Mouse (Mus musculus): ENCODE measurements around the gene Tmem132c. TPM values are rescaled to one million over a fixed set of nuclear protein-coding genes. Genes with fewer than 3 reads are reported as not detected.

Tmem132c gene
- polyA plus RNA-seq, 1 experiment from 2014 or later, result 3.5 TPM

- Histone ChIP-seq H3K36me3 (ENCODE audit: control insufficient read depth, insufficient read depth, low read length) (no peaks in the 10 kb centered on the region), H3K4me1 (ENCODE audit: control insufficient read depth, insufficient read depth, low read length) (no peaks in the 10 kb centered on the region), H3K27me3 (ENCODE audit: control insufficient read depth, insufficient read depth, low read length) (no peaks in the 10 kb centered on the region), H3K9me3 (replicated peaks; ENCODE audit: control insufficient read depth, low read length) (peaks cover 1% of the 10 kb centered on the region; the same call in 1 of the 2 replicates), H3K4me3 (ENCODE audit: low read depth, low read length) (no peak overlapping the region), H3K9ac (ENCODE audit: low read depth, low read length) (no peak overlapping the region), H3K27ac (ENCODE audit: low read depth, low read length) (no peak overlapping the region), H3K4me2 (no peak overlapping the region)
- 56% methylated on average over 7 of the region's 7 CpGs for WGBS (ENCODE audit: insufficient replicate concordance)
- ATAC-seq (replicated peaks; ENCODE audit: insufficient number of reproducible peaks, low FRiP score, low TSS enrichment), result no peak
Measured at GRCm38 (mm10) chr5:127454068-127454467, 212.5 kb downstream of the Tmem132c start.

DNA sequence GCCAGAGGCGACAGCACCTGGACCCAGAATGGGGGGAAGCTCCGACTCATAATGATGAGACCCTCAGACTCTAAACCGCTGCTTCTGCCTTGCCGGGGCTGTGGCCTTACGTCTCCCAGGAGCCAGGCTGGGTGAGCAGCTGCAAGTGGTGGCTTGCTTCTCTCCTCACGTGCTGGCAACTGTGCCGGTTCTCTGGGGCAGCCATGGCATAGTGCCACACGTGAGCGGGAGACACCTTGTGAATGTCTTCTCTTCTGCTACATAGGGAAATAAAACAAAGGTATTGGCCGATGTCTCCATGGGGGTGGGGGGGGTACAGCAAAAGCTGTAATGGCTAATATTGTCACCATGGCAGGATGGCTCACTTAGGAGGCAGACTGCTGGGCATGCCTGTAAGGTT is 214.5 kb downstream of the Tmem132c start:
- no peak for ATAC-seq (replicated peaks; ENCODE audit: insufficient number of reproducible peaks, low FRiP score, low TSS enrichment)
- H3K36me3 ChIP-seq (ENCODE audit: control insufficient read depth, insufficient read depth, low read length), result no peaks in the 10 kb centered on the region
- WGBS (ENCODE audit: insufficient replicate concordance), result 84% methylated on average over 10 of the region's 10 CpGs
- H3K27me3 ChIP-seq (ENCODE audit: control insufficient read depth, insufficient read depth, low read length), result no peaks in the 10 kb centered on the region
- H3K4me2 ChIP-seq, result no peak overlapping the region
- H3K9me3 ChIP-seq (replicated peaks; ENCODE audit: control insufficient read depth, low read length), result no peaks in the 10 kb centered on the region
- H3K27ac ChIP-seq (ENCODE audit: low read depth, low read length), result no peak overlapping the region
- H3K4me1 ChIP-seq (ENCODE audit: control insufficient read depth, insufficient read depth, low read length), result no peaks in the 10 kb centered on the region
- no peak overlapping the region for H3K9ac ChIP-seq (ENCODE audit: low read depth, low read length)
- H3K4me3 ChIP-seq (ENCODE audit: low read depth, low read length), result no peak overlapping the region

DNA sequence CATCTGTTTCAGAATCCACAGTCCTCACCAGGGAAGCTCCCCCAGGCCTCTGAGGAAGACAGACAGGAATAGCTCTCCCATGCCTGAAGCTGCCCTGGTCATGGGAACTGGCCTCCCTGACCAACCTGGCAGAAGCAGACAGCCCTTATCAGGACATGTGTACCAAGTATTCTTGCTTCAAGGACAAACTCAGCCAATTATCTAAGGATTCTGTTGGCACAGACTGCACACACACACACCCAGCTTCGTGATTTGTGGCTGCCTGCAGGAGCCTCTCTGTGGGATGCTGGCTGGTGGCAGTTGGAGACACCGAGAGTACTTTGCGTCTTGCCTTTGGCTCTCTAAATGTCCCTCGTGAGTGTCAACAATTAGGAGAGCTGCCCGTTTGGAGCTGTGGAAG is 226.5 kb downstream of the Tmem132c start:
- Histone ChIP-seq H3K27me3 (ENCODE audit: control insufficient read depth, insufficient read depth, low read length) (no peaks in the 10 kb centered on the region), H3K27ac (ENCODE audit: low read depth, low read length) (no peak overlapping the region), H3K4me3 (ENCODE audit: low read depth, low read length) (no peak overlapping the region), H3K9ac (ENCODE audit: low read depth, low read length) (no peak overlapping the region), H3K4me1 (ENCODE audit: control insufficient read depth, insufficient read depth, low read length) (no peaks in the 10 kb centered on the region), H3K36me3 (ENCODE audit: control insufficient read depth, insufficient read depth, low read length) (no peaks in the 10 kb centered on the region), H3K9me3 (replicated peaks; ENCODE audit: control insufficient read depth, low read length) (no peaks in the 10 kb centered on the region), H3K4me2 (no peak overlapping the region)
- 50% methylated on average over 5 of the region's 5 CpGs for WGBS (ENCODE audit: insufficient replicate concordance)
- ATAC-seq (replicated peaks; ENCODE audit: insufficient number of reproducible peaks, low FRiP score, low TSS enrichment), result no peak

- Histone ChIP-seq H3K9ac (ENCODE audit: low read depth, low read length) (no peak overlapping the region), H3K9me3 (replicated peaks; ENCODE audit: control insufficient read depth, low read length) (no peaks in the 10 kb centered on the region), H3K27ac (ENCODE audit: low read depth, low read length) (no peak overlapping the region), H3K27me3 (ENCODE audit: control insufficient read depth, insufficient read depth, low read length) (no peaks in the 10 kb centered on the region), H3K4me2 (no peak overlapping the region), H3K4me3 (ENCODE audit: low read depth, low read length) (no peak overlapping the region), H3K4me1 (ENCODE audit: control insufficient read depth, insufficient read depth, low read length) (no peaks in the 10 kb centered on the region), H3K36me3 (ENCODE audit: control insufficient read depth, insufficient read depth, low read length) (no peaks in the 10 kb centered on the region)
- ATAC-seq (replicated peaks; ENCODE audit: insufficient number of reproducible peaks, low FRiP score, low TSS enrichment), result no peak
- 63% methylated on average over 3 of the region's 3 CpGs for WGBS (ENCODE audit: insufficient replicate concordance)
Measured at GRCm38 (mm10) chr5:127470351-127470750, 228.7 kb downstream of the Tmem132c start.

DNA sequence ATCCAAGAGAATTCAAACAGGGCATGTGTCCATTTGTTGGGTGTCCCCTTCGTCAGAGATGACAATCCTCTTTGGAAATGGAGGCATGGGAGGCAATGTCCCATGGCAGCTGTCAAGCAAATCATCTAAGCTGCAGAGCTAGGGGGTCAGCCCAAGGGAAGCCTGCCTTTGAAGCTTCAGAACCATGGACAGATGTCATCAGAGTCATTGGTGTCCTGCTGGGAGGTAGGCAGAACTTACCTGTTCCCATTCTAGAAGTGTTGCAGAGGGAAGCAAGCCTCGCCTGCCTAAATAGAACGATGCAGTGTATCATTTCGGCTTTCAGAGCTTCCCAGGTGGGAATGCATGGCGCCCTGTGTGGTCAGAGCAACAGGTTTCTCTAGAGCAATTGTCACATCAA is 230.3 kb downstream of the Tmem132c start:
- ATAC-seq (replicated peaks; ENCODE audit: insufficient number of reproducible peaks, low FRiP score, low TSS enrichment), result no peak
- no peak overlapping the region for H3K4me2 ChIP-seq
- WGBS (ENCODE audit: insufficient replicate concordance), result 45% methylated on average over 5 of the region's 5 CpGs
- H3K4me1 ChIP-seq (ENCODE audit: control insufficient read depth, insufficient read depth, low read length), result no peaks in the 10 kb centered on the region
- H3K9me3 ChIP-seq (replicated peaks; ENCODE audit: control insufficient read depth, low read length), result no peaks in the 10 kb centered on the region
- H3K36me3 ChIP-seq (ENCODE audit: control insufficient read depth, insufficient read depth, low read length), result no peaks in the 10 kb centered on the region
- no peak overlapping the region for H3K27ac ChIP-seq (ENCODE audit: low read depth, low read length)
- H3K27me3 ChIP-seq (ENCODE audit: control insufficient read depth, insufficient read depth, low read length), result no peaks in the 10 kb centered on the region
- no peak overlapping the region for H3K4me3 ChIP-seq (ENCODE audit: low read depth, low read length)
- no peak overlapping the region for H3K9ac ChIP-seq (ENCODE audit: low read depth, low read length)

- no peak overlapping the region for H3K27ac ChIP-seq (ENCODE audit: low read depth, low read length)
- no peak overlapping the region for H3K4me2 ChIP-seq
- 55% methylated on average over 2 of the region's 2 CpGs for WGBS (ENCODE audit: insufficient replicate concordance)
- H3K36me3 ChIP-seq (ENCODE audit: control insufficient read depth, insufficient read depth, low read length), result no peaks in the 10 kb centered on the region
- no peaks in the 10 kb centered on the region for H3K27me3 ChIP-seq (ENCODE audit: control insufficient read depth, insufficient read depth, low read length)
- H3K4me1 ChIP-seq (ENCODE audit: control insufficient read depth, insufficient read depth, low read length), result no peaks in the 10 kb centered on the region
- no peak overlapping the region for H3K4me3 ChIP-seq (ENCODE audit: low read depth, low read length)
- H3K9me3 ChIP-seq (replicated peaks; ENCODE audit: control insufficient read depth, low read length), result no peaks in the 10 kb centered on the region
- H3K9ac ChIP-seq (ENCODE audit: low read depth, low read length), result no peak overlapping the region
- ATAC-seq (replicated peaks; ENCODE audit: insufficient number of reproducible peaks, low FRiP score, low TSS enrichment), result no peak
Measured at GRCm38 (mm10) chr5:127473706-127474105, 232.1 kb downstream of the Tmem132c start.

GRCm38 (mm10) chr5:127474856-127475255 is 233.2 kb downstream of the Tmem132c start:
- Histone ChIP-seq H3K9me3 (replicated peaks; ENCODE audit: control insufficient read depth, low read length) (no peaks in the 10 kb centered on the region), H3K4me1 (ENCODE audit: control insufficient read depth, insufficient read depth, low read length) (no peaks in the 10 kb centered on the region), H3K27ac (ENCODE audit: low read depth, low read length) (no peak overlapping the region), H3K9ac (ENCODE audit: low read depth, low read length) (no peak overlapping the region), H3K36me3 (ENCODE audit: control insufficient read depth, insufficient read depth, low read length) (no peaks in the 10 kb centered on the region), H3K4me3 (ENCODE audit: low read depth, low read length) (no peak overlapping the region), H3K4me2 (no peak overlapping the region), H3K27me3 (ENCODE audit: control insufficient read depth, insufficient read depth, low read length) (no peaks in the 10 kb centered on the region)
- WGBS (ENCODE audit: insufficient replicate concordance), result 78% methylated on average over 6 of the region's 6 CpGs
- ATAC-seq (replicated peaks; ENCODE audit: insufficient number of reproducible peaks, low FRiP score, low TSS enrichment), result no peak

GRCm38 (mm10) chr5:127477790-127478189 is 236.2 kb downstream of the Tmem132c start:
- Histone ChIP-seq H3K27me3 (ENCODE audit: control insufficient read depth, insufficient read depth, low read length) (no peaks in the 10 kb centered on the region), H3K36me3 (ENCODE audit: control insufficient read depth, insufficient read depth, low read length) (no peaks in the 10 kb centered on the region), H3K9me3 (replicated peaks; ENCODE audit: control insufficient read depth, low read length) (no peaks in the 10 kb centered on the region), H3K9ac (ENCODE audit: low read depth, low read length) (no peak overlapping the region), H3K4me3 (ENCODE audit: low read depth, low read length) (no peak overlapping the region), H3K4me1 (ENCODE audit: control insufficient read depth, insufficient read depth, low read length) (no peaks in the 10 kb centered on the region), H3K4me2 (no peak overlapping the region), H3K27ac (ENCODE audit: low read depth, low read length) (no peak overlapping the region)
- ATAC-seq (replicated peaks; ENCODE audit: insufficient number of reproducible peaks, low FRiP score, low TSS enrichment), result no peak
- WGBS (ENCODE audit: insufficient replicate concordance), result 34% methylated on average over 9 of the region's 9 CpGs

- Histone ChIP-seq H3K9me3 (replicated peaks; ENCODE audit: control insufficient read depth, low read length) (no peaks in the 10 kb centered on the region), H3K27ac (ENCODE audit: low read depth, low read length) (no peak overlapping the region), H3K27me3 (ENCODE audit: control insufficient read depth, insufficient read depth, low read length) (no peaks in the 10 kb centered on the region), H3K4me3 (ENCODE audit: low read depth, low read length) (no peak overlapping the region), H3K4me2 (no peak overlapping the region), H3K36me3 (ENCODE audit: control insufficient read depth, insufficient read depth, low read length) (no peaks in the 10 kb centered on the region), H3K9ac (ENCODE audit: low read depth, low read length) (no peak overlapping the region), H3K4me1 (ENCODE audit: control insufficient read depth, insufficient read depth, low read length) (no peaks in the 10 kb centered on the region)
- 0 out of 2 replicates have a peak, but pooled peaks have one; percentile 12 for ATAC-seq (replicated peaks; ENCODE audit: insufficient number of reproducible peaks, low FRiP score, low TSS enrichment)
- WGBS (ENCODE audit: insufficient replicate concordance), result 13% methylated on average over 11 of the region's 11 CpGs
Measured at GRCm38 (mm10) chr5:127478322-127478721, 236.7 kb downstream of the Tmem132c start.
